Mouse (Mus musculus) stomach, embryonic 14.5 days (tissue): ENCODE data around the gene Vps45. TPM values are rescaled to one million over a fixed set of nuclear protein-coding genes. Genes with fewer than 3 reads are reported as not detected.

Source experiments
- ATAC-seq: fragments of 200-750 bp; cut with Nextera tagmentation; 2 replicates; pipeline ENCODE4 v1.8.0; 2017; ENCODE audit warnings: low read depth, moderate TSS enrichment; ENCODE audit not compliant: insufficient number of reproducible peaks, insufficient read depth, low FRiP score
- H3K27ac ChIP-seq: fragments of 300-500 bp; sonication (generic); 2 replicates; pipeline ENCODE4 v1.5.1; 2014; ENCODE audit warnings: mild to moderate bottlenecking, low read length, moderate library complexity, mixed read lengths
- H3K27me3 ChIP-seq: fragments of 300-500 bp; sonication (generic); 2 replicates; pipeline ENCODE4 v1.6.1; 2014; ENCODE audit warnings: low read length, control low read depth, mixed read lengths; ENCODE audit not compliant: control insufficient read depth, insufficient read depth
- H3K36me3 ChIP-seq: fragments of 300-500 bp; sonication (generic); 2 replicates; pipeline ENCODE4 v1.6.1; 2014; ENCODE audit warnings: mild to moderate bottlenecking, control low read depth, low read length, moderate library complexity, mixed read lengths; ENCODE audit not compliant: control insufficient read depth, insufficient read depth
- H3K4me1 ChIP-seq: fragments of 300-500 bp; sonication (generic); 2 replicates; pipeline ENCODE4 v1.6.1; 2014; ENCODE audit warnings: low read length, control low read depth, mixed read lengths; ENCODE audit not compliant: control insufficient read depth, insufficient read depth
- H3K4me2 ChIP-seq: fragments of 300-500 bp; sonication (generic); replicated peaks from 2 replicates; pipeline ENCODE4 v1.6.1; 2014; ENCODE audit warnings: low read depth, low read length, control low read depth
- H3K4me3 ChIP-seq: fragments of 300-500 bp; sonication (generic); 2 replicates; pipeline ENCODE4 v1.5.1; 2014; ENCODE audit warnings: low read depth, low read length, control low read depth
- H3K9ac ChIP-seq: fragments of 300-500 bp; sonication (generic); replicated peaks from 2 replicates; pipeline ENCODE4 v1.6.1; 2014; ENCODE audit warnings: low read depth, mild to moderate bottlenecking, control low read depth, low read length, moderate library complexity, mixed read lengths
- H3K9me3 ChIP-seq: fragments of 300-500 bp; sonication (generic); 2 replicates; pipeline ENCODE4 v1.6.1; 2016; ENCODE audit warnings: low read depth, low read length, control low read depth; ENCODE audit not compliant: control insufficient read depth
- WGBS: fragments of 180-500 bp; shearing (Covaris S2); extraction: QIAGEN DNeasy Blood & Tissue Kit; methylation state at CpG from one replicate; pipeline ENCODE4 v1.1.7; 2014; 5-methylcytosine and 5-hydroxymethylcytosine counted together
- polyA plus RNA-seq: library from polyadenylated mRNA; unstranded; fragments of >200 nt; fragmentation: Nextera tagmentation; extraction: Ambion mirVana; gene quantifications from 2 replicates; pipeline ENCODE4 v1.2.1, GENCODE M21; 2014

Gene Vps45
- polyA plus RNA-seq, 1 experiment from 2014 or later, result 22.5 TPM

DNA sequence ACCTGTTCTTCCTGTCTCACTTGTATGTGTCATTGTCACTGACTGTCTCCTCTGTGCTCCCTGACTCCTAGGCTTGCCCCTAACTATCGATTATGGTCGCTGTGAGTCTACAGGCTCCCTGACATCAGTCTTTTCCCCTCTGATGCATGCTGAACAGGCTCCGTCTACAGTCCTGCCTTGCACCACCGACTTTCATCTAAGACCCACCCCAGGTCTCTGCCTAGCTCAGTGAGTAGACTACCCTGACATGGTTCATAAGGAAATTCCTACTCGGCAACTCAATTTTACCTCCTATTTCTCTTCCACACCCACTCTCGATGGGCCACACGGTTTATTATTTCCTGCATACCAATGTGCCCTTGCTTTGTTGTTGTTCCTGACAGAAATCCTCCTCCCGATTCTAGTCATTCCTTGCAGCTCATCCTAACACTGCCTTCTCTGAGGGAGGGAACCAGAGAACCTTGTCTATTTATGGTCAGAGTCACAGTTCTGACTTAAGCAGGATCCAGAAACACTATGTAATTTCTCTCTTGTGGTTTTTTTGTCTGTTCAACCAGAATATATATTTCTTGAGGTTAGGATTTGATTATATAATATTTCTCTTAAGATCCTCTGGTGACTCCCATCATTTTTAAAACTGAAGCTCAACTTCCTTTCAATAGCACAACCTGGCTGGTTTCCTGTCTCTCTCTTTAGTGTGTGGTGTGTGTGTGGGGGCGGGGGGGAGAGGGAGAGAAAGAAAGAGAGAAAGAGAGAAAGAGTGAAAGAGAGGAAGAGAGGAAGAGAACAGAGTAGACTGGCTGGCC is 18.2 kb downstream of the Vps45 start:
- 78% methylated on average over 9 of the region's 9 CpGs for WGBS
- ATAC-seq, result no peak
- no peaks in the 10 kb centered on the region for H3K27me3 ChIP-seq
- H3K36me3 ChIP-seq, result no peaks in the 10 kb centered on the region
- no peaks in the 10 kb centered on the region for H3K4me1 ChIP-seq
- H3K9me3 ChIP-seq, result no peaks in the 10 kb centered on the region
- H3K9ac ChIP-seq, result no peak overlapping the region
- H3K4me3 ChIP-seq, result no peak overlapping the region
- H3K27ac ChIP-seq, result no peak overlapping the region
- no peak overlapping the region for H3K4me2 ChIP-seq

DNA sequence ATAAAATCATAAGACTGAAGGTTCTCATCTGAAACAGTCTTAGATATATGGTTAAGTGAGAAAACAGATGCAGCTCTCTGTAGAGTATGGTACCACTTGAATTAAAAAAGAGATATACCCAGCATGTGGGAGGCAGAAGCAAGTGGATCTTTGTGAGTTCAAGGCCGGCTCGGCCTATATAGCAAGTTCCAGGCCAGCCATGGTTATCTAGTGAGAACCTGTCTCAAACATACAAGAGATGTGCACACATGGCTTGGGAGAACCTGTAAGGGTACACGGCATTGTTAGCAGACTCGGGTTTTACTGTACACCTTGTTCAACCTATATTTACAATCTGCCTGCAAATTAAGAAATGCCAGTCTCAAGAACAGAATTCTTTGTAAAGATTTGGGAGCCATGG is 19.4 kb downstream of the Vps45 start:
- Histone ChIP-seq H3K4me1 (no peaks in the 10 kb centered on the region), H3K9ac (no peak overlapping the region), H3K4me3 (no peak overlapping the region), H3K27me3 (no peaks in the 10 kb centered on the region), H3K4me2 (no peak overlapping the region), H3K9me3 (no peaks in the 10 kb centered on the region), H3K36me3 (no peaks in the 10 kb centered on the region), H3K27ac (no peak overlapping the region)
- WGBS, result 91% methylated on average over 4 of the region's 4 CpGs
- no peak for ATAC-seq

DNA sequence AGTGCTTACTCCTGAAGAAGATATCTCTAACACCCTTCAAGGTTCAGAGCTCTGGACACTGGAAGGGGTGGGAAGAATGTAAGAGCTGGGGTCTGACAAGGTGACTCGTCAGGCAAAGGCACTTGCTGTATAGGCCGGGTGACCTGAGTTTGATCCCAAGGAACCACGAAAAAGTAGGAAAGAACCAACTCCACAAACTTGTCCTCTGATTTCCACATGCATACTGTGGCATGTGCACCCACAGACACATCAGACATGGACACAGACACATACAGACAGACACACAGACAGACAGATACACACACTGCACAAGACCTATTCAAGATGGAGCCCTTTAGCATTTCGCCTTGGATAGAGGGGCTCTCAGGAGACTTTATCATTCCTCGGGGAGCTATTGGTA is 20.1 kb downstream of the Vps45 start:
- Histone ChIP-seq H3K9ac (no peak overlapping the region), H3K4me2 (no peak overlapping the region), H3K36me3 (no peaks in the 10 kb centered on the region), H3K4me1 (no peaks in the 10 kb centered on the region), H3K9me3 (no peaks in the 10 kb centered on the region), H3K27ac (no peak overlapping the region), H3K27me3 (no peaks in the 10 kb centered on the region), H3K4me3 (no peak overlapping the region)
- WGBS, result 91% methylated on average over 5 of the region's 5 CpGs
- no peak for ATAC-seq

DNA sequence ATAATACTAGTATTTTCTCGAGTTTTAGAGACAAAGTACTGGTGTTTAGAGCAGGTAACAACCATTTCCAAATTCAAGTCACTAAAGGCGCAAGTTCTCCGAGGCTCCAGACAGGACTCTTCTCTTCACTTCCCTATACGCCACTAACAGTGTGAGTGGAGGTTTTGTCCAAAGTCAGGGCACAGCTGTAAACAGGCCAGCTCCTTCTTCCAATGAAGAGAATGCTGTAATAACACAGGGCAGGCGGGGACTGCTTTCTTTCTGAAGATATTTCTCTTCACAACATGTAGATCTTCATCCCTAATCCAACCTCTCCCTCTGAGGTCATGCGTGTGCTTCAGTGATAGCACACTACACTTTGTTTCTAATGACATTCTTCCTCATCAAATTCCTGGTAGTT is 21.5 kb downstream of the Vps45 start:
- Histone ChIP-seq H3K27ac (no peak overlapping the region), H3K9ac (no peak overlapping the region), H3K4me2 (no peak overlapping the region), H3K4me1 (no peaks in the 10 kb centered on the region), H3K27me3 (no peaks in the 10 kb centered on the region), H3K9me3 (no peaks in the 10 kb centered on the region), H3K36me3 (no peaks in the 10 kb centered on the region), H3K4me3 (no peak overlapping the region)
- no peak for ATAC-seq
- WGBS, result 91% methylated on average over 6 of the region's 6 CpGs

DNA sequence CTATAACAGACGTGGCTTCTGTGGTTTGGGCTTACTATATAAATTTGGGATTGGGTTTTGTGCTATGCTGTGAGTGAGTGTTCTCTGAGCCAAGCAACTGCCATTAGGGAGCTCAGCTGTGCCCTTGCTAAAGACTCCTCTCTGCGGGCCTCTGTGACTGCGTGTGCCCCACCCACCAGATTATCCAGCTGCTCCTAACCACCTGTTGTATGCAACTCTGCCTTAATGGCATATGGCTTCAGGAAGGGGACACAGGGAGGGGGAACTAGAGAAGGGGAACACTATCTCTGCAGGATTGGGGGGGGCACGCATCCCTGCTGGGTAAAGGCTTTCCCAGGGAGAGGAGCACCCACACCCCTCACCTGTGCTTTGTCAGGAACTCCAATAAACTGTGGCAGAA is 25.2 kb downstream of the Vps45 start:
- Histone ChIP-seq H3K27me3 (no peaks in the 10 kb centered on the region), H3K4me3 (no peak overlapping the region), H3K9ac (no peak overlapping the region), H3K4me1 (no peaks in the 10 kb centered on the region), H3K36me3 (no peaks in the 10 kb centered on the region), H3K27ac (no peak overlapping the region), H3K4me2 (no peak overlapping the region), H3K9me3 (no peaks in the 10 kb centered on the region)
- 74% methylated on average over 4 of the region's 4 CpGs for WGBS
- no peak for ATAC-seq

DNA sequence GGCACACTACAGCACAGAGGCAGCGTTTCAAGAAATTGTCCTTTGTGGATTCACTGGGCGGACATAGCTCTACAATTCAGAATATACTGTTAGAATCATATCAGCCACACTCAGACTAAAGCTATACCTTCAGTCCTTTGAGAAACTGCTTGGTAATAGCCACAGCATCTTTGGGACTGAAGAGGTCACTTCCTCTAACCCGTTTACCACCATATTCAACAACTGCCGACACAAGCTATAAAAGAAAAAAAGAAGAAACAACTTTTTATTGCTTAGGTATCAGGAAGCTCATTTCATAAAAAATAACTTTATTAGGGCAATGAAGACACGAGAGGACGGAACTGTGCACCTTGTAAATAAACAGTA is 25.6 kb downstream of the Vps45 start:
- ATAC-seq, result no peak
- Histone ChIP-seq H3K4me1 (no peaks in the 10 kb centered on the region), H3K9me3 (no peaks in the 10 kb centered on the region), H3K4me3 (no peak overlapping the region), H3K27me3 (no peaks in the 10 kb centered on the region), H3K36me3 (no peaks in the 10 kb centered on the region), H3K27ac (no peak overlapping the region), H3K9ac (no peak overlapping the region), H3K4me2 (no peak overlapping the region)
- 83% methylated on average over 6 of the region's 6 CpGs for WGBS

DNA sequence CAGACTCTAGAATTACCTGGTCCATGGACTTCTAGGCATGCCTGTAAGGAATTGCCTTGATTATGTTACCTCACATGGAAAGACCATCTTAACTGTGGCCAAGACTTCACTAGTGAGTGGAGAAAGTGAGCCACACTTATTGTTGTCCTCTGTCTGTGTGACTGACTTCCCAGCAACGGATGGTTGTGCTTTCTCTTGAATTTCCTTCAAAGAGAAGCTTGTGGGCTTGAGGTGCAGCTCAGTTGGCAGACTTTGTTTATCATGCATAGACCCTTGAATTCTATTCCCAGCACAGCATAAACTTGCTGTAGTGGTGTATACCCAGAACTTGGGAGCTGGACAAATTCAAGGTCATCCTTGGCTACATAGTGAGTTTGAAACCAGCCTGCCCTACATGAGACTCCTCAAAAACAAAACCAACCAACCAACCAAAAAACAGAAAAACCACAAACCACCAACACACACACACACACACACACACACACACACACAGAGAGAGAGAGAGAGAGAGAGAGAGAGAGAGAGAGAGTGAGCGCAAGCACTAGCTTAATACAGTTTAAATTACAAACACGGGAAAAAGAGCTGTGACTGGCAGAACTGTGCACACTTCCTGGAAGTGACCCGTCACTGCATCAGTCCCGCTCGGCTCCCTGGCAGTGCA is 26.1 kb downstream of the Vps45 start:
- no peaks in the 10 kb centered on the region for H3K36me3 ChIP-seq
- ATAC-seq, result no peak
- 73% methylated on average over 6 of the region's 6 CpGs for WGBS
- H3K4me3 ChIP-seq, result no peak overlapping the region
- no peaks in the 10 kb centered on the region for H3K9me3 ChIP-seq
- H3K9ac ChIP-seq, result no peak overlapping the region
- H3K27me3 ChIP-seq, result no peaks in the 10 kb centered on the region
- no peak overlapping the region for H3K4me2 ChIP-seq
- no peaks in the 10 kb centered on the region for H3K4me1 ChIP-seq
- H3K27ac ChIP-seq, result no peak overlapping the region

DNA sequence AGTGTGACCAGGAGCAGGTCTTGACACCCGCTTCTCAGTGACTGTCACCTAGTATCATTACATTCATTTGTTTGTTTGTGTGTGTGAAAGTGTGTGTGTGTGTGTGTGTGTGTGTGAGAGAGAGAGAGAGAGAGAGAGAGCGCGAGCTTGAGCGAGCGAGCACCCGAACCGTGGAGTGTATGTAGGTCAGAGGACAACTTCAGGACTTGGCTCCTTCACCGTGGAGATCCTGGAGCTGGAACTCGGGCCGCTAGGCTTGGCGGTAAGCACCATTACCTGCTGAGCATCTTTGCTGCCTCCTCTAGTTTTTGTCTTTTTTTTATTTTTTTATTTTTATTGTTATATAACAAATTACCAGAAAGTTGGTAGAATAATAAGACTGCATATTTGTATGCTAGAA is 28.5 kb downstream of the Vps45 start:
- Histone ChIP-seq H3K27ac (no peak overlapping the region), H3K4me2 (no peak overlapping the region), H3K4me1 (no peaks in the 10 kb centered on the region), H3K36me3 (no peaks in the 10 kb centered on the region), H3K9me3 (no peaks in the 10 kb centered on the region), H3K27me3 (no peaks in the 10 kb centered on the region), H3K4me3 (no peak overlapping the region), H3K9ac (no peak overlapping the region)
- 89% methylated on average over 11 of the region's 11 CpGs for WGBS
- ATAC-seq, result no peak

DNA sequence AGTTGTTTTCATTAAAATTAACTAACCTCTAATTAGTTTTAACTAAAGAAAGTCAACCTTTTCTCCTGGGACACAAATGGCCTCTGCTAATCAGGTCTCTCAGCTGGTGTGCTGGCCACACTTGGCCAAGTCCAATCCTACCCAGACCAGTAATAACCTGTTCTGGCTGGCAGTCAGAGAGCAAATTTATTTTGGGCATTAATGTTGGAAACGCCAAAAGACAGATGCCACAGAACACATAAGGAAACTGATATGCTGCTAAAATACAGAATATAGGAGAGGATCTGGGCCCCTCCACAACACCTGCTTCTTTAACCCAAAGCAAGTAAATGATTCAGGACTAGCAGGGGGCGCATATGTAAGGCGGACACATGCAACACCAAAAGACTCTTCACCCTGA is 28.9 kb downstream of the Vps45 start:
- no peak for ATAC-seq
- Histone ChIP-seq H3K9ac (no peak overlapping the region), H3K4me3 (no peak overlapping the region), H3K4me2 (no peak overlapping the region), H3K9me3 (no peaks in the 10 kb centered on the region), H3K36me3 (no peaks in the 10 kb centered on the region), H3K27me3 (no peaks in the 10 kb centered on the region), H3K4me1 (no peaks in the 10 kb centered on the region), H3K27ac (no peak overlapping the region)
- WGBS, result 89% methylated on average over 3 of the region's 3 CpGs
